Mouse (Mus musculus) brown adipose tissue, adult 24 weeks (tissue): ENCODE measurements around the gene Zfyve9. TPM values are rescaled to one million over a fixed set of nuclear protein-coding genes. Genes with fewer than 3 reads are reported as not detected.
A peak's percentile ranks its signal among the peaks of the same experiment; 100 is the strongest.

Experiments
- H3K27ac ChIP-seq: fragments of 200-500 bp; replicated peaks from 2 replicates; pipeline ENCODE4 v1.5.1; 2012; ENCODE audit warnings: low read depth, mild to moderate bottlenecking, low read length
- H3K4me1 ChIP-seq: fragments of 200-500 bp; 2 replicates; pipeline ENCODE4 v1.6.1; 2012; ENCODE audit warnings: low read length, mixed read lengths; ENCODE audit not compliant: control insufficient read depth, insufficient read depth, insufficient read length
- H3K4me3 ChIP-seq: fragments of 200-500 bp; 2 replicates; pipeline ENCODE4 v1.5.1; 2012; ENCODE audit warnings: low read depth, mild to moderate bottlenecking, low read length, moderate library complexity; ENCODE audit not compliant: insufficient read depth
- polyA plus RNA-seq: library from polyadenylated mRNA; stranded (reverse); fragments of >200 nt; gene quantifications from 2 replicates; pipeline ENCODE4 v1.2.4, GENCODE M21; 2012; ENCODE audit not compliant: missing spikeins, insufficient read depth, insufficient read length

The Zfyve9 gene
- polyA plus RNA-seq, 1 experiment, result 10.3 TPM

DNA sequence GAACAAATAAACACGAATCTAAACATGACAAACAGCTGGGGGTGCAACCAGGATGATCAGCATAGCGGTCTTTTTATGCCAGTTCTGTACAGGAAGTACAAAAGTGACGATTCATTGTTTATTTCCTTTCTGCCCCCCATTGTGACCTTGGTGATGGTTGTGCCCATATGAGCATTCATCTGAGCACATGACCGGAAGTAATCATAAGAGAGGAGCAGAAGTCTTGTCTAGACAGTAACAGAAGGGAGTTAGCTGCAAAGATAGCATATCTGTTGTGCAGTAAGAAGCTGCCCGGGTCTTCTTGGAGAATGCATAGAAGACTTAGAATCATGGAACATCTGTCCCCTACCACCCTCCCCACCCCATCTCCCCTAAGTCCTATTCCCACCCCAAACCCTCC, 141.8 kb downstream of the Zfyve9 start:
- Histone ChIP-seq H3K4me3 (no peak overlapping the region), H3K4me1 (no peaks in the 10 kb centered on the region), H3K27ac (no peak overlapping the region)

DNA sequence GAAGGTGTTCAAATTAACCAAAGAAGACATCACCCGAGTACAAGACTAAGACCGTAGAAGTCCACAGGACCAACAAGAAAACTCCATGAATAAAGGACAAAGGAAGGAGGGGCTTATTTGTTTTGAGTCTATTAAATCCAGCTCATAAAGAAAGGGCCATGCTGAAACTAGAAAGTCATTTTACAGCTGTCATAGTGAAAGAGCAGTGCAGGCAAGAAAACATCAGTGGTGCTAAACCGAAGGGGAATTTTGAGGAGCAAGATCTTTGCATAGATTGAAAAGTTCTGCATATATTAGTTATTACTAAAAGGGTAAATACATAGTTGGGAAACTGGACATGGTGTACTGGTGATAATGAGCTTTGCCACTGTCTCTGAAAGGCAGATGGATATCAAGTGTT, 142.9 kb downstream of the Zfyve9 start:
- H3K4me1 ChIP-seq, result no peaks in the 10 kb centered on the region
- H3K4me3 ChIP-seq, result no peak overlapping the region
- no peak overlapping the region for H3K27ac ChIP-seq

DNA sequence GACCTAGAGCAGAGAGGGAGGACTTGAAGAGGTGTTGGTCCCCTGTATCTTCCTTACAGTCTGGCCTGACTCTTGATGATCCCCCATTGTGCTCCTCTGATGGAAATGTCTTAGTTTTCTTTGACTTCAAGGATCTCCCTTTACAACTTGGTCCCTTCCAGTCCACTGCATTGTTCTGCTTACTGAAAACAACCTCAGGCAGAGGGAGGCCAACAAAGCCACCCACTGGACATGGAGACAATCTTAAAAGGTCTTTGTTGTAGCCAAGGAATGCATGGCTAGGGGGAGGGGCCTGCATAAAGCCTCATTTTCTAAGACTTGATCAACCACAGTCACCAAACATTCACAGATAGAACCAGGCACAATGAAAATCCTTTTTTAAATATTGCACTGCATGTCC, 145.5 kb downstream of the Zfyve9 start:
- H3K27ac ChIP-seq, result no peak overlapping the region
- H3K4me1 ChIP-seq, result no peaks in the 10 kb centered on the region
- no peak overlapping the region for H3K4me3 ChIP-seq

DNA sequence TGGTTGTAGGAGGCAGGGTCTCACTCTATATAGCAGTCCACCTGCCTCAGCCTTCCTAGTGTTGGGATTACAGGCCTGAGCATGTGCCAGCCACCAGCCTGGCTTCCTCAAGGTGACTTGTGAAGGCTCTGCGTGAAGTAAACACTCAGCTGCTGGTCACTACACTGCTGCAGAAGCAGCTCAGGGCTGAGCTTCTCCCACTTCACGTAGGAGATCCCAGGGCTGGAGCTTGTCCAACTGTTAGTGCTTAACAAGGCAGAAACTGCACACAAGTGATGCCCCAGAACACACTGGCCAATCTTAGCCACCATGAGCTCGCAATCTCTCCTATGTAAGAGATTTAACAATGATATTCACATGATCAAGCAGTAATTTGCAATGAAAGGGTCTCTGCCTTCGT, 145.9 kb downstream of the Zfyve9 start:
- Histone ChIP-seq H3K4me1 (no peaks in the 10 kb centered on the region), H3K27ac (no peak overlapping the region), H3K4me3 (no peak overlapping the region)

DNA sequence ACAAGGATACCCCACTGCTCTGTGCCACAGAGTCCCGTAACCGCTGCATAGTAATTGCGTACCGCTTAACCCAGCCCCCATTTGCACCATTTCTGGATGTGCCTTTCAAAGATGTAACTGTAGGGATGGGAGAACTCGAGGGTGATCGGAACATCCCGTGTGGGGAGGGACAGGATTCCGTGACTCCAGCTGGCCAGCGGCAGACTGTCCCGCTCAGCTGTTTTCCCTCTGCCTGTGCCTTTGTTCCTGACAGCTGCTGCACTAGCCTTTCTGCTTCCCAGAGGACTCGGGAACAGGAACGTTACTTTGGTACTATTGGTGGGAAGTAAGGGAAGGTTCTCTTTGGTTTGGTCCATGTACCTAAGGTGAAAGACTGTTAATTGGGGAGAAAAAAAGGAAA, 146.9 kb downstream of the Zfyve9 start:
- no peak overlapping the region for H3K27ac ChIP-seq
- no peak overlapping the region for H3K4me3 ChIP-seq

DNA sequence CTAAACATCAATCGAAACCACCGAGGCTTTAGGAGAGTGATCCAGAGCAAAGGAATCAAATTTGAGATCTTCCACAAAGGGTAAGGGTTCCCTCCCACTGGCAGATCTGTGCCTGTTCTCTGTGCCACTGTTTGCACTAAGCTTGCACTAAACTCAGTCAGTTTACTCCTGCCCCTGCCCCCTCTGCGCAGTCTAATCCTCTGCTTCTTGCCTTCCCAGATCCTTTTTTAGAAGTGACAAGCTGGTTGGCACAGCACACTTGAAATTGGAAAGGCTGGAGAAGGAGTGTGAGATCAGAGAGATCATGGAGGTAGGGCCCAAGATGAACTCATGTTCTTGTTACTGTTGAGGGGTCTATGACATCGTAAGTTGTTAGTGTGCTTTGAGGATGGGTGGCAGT, 149.0 kb downstream of the Zfyve9 start:
- H3K4me1 ChIP-seq, result no peaks in the 10 kb centered on the region
- H3K4me3 ChIP-seq, result no peak overlapping the region
- no peak overlapping the region for H3K27ac ChIP-seq

More for the DNA sequence above, 146.9 kb downstream of the Zfyve9 start:
- no peaks in the 10 kb centered on the region for H3K4me1 ChIP-seq

DNA sequence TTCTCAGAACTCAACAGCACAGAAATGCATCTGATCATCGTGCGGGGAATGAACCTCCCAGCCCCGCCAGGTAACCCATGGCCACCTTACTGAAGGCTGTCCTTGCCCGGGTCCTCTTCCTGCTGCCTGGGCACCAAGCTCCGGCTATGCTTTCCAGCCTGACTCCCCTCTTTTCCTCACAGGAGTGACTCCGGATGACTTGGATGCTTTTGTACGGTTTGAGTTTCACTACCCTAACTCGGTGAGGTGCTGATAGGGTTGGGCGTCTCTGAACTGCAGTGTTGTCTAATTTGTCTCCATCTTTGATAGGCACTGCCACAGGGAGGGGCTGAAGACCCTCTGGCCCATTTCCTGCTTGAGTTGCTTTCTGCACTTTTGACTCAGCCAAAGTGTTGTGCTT, 150.5 kb downstream of the Zfyve9 start:
- Histone ChIP-seq H3K27ac (no peak overlapping the region), H3K4me3 (no peak overlapping the region), H3K4me1 (no peaks in the 10 kb centered on the region)

DNA sequence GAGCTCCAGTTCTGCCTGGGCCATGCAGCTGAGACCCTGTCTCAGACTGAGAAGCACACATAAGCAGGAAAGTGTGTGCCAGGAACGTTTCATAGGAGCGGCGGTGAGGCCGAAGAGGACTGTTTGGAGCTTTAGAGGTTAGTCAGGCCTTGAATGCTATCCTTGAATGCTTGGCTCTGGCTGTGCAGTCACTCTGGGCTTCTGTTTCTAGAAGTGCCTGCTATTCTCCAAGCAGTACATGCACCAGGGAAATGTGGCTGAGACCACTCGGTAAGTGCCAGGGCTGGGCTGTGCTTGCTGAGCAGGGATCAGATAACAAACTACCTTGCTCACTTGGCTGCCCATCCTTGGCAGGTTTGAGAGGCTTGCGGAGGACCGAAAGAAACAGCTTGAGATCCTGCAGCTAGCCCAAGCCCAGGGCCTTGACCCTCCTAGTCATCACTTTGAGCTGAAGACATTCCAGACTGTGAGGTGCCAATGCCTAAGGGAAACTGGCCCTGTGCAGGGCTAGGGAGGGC, 151.2 kb downstream of the Zfyve9 start:
- Histone ChIP-seq H3K27ac (no peak overlapping the region), H3K4me1 (no peaks in the 10 kb centered on the region), H3K4me3 (no peak overlapping the region)

DNA sequence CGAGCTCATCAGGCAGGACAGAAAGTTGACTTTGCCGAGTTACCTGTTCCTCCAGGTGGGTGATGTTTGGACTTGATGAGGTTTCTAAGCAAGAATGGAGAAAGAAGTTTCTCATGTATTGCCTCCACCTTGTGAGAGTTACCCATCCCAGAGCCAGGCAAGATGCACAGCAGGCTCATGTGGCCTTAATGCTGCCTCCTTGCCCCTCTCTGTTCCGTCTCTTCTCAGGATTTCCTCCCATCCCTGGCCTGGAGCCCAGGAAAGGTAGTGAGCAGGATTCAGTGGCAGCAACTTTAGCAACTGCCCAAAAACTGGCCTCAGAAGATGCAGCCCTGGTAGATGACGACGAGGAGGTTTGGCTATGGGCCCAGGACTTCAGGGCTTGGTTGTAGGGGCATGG, 153.5 kb downstream of the Zfyve9 start:
- no peak overlapping the region for H3K27ac ChIP-seq
- no peak overlapping the region for H3K4me3 ChIP-seq
- no peaks in the 10 kb centered on the region for H3K4me1 ChIP-seq

DNA sequence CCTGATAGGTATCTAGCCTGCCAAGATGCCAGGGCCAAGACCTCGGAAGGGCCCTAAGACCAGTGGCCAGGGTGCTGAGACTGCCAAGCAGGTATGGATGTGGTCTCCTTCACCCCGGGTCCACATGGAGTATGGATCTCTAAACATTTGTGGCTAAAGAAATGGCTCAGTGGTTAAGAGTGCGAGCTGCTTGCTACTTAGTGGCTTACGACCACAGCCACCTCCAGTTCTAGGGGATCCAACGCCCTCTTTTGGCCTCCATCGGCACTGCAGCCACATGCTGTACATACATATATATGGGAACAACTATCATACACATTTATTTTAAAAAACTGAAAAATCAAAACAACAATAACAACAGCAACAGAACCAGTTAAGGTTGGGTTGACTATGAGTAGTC, 159.1 kb downstream of the Zfyve9 start:
- no peak overlapping the region; the same call in 1 of the 2 replicates for H3K4me3 ChIP-seq
- no peak overlapping the region for H3K27ac ChIP-seq
- H3K4me1 ChIP-seq, result peaks cover 6% of the 10 kb centered on the region; the same call in 1 of the 2 replicates

DNA sequence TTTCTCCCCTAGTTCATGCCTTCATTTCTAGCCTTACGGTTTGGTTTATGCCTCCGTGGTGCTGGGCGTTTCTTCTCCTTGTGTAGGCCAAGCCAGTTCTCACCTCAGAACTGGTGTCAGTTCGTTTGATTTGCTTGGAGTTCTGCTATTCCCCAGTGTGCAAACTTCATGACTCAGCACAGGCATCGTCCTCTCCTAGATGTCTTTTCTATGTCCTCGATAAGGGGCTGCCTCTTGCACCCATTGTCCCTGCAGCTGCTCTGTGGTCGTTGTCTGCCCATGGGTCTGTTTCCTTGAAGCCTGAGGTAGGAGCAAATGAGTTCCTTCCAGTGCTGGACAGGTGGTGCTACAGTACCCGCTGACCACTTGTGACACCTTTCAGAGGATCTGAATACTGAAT, 160.1 kb downstream of the Zfyve9 start:
- Histone ChIP-seq H3K4me1 (peaks cover 6% of the 10 kb centered on the region; the same call in 1 of the 2 replicates), H3K4me3 (peak overlapping the region; percentile 78), H3K27ac (no peak overlapping the region)

DNA sequence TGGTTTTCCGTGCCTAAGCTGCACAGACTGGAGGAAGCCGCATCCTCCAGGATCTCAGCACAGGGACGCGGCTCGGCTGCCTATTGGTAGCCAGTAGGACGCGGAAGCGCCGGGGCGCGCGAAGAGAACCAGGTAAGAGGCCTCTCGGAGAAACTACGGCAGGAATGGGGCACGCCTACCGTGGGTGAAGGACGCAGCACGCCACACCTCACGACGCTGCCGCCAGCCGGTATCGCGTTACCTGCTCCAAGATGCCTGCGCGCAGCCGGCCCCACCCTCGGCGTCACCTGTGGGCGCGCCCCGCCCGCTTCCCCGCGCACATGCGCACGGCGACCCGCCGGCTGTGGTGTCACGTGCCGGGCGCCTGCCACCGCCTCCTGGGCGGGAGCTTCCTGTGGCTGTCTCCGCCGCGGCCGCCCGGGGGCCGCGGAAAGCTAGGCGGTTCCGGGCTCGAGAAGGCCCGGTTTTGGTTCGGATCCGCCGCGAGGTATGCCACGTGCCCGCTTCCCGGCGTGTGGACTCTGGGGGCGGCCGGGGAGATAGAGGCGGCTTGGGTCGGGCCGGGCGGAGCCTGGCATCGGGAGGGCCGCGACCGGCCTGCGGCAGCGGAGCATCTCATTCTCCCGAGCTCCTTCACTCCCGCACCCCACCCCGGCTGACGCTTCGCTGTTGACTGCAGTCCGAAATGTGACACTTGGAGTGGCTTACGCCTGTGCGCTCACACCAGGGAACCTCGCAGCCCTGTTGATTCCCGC, 160.8 kb downstream of the Zfyve9 start, which contains the start of gene Cc2d1b:
Gene Cc2d1b, plus strand, starts transcription at position 354 of the 755 bp plus-strand sequence.
- H3K4me3 ChIP-seq, result peak within 1 kb of the TSS; percentile 78
- peak within 1 kb of the TSS; percentile 39 for H3K27ac ChIP-seq
- H3K4me1 ChIP-seq, result peaks cover 6% of the 10 kb centered on the region; the same call in 1 of the 2 replicates

DNA sequence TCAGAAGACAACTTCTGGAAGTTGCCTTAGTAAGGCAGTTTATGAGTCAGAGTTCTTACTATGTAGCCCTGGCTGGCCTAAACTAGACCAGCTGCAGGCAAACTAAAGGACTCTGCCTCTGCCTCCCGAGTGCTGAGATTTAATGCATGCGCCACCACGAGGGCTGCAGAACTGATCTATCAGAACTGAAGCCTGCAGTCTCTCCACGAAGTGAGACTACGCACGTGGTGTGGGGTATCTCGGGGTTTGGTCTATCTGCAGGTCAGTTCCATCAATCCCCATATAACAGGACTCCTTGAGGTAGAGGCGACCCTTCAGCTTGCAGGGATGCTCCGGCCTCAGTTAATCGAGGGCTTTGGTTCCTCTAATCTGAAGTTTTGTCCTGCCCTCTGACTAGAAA, 161.4 kb downstream of the Zfyve9 start:
- no peak overlapping the region for H3K27ac ChIP-seq
- peak overlapping the region; percentile 78 for H3K4me3 ChIP-seq
- H3K4me1 ChIP-seq, result peaks cover 6% of the 10 kb centered on the region; the same call in 1 of the 2 replicates

DNA sequence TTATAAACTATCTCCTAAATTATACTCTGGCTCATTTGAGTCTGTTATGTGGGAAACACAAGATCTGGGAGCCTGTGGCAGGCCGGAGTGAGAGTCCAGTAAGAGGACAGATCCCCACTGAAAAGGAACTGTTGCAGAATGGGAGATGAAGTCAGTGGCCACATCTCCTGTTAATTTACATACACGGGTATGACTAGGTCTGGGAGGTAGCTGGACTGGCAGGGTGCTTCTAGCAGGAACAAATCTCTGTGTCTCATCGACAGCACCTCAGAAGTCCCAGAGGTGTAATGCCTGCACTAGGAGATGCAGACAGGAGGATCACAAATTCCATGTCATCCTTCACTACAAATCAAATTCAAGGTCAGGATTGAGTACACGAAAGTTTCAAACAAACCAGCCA, 162.0 kb downstream of the Zfyve9 start:
- H3K4me3 ChIP-seq, result peak overlapping the region; percentile 78; the same call in 1 of the 2 replicates
- no peak overlapping the region for H3K27ac ChIP-seq

DNA sequence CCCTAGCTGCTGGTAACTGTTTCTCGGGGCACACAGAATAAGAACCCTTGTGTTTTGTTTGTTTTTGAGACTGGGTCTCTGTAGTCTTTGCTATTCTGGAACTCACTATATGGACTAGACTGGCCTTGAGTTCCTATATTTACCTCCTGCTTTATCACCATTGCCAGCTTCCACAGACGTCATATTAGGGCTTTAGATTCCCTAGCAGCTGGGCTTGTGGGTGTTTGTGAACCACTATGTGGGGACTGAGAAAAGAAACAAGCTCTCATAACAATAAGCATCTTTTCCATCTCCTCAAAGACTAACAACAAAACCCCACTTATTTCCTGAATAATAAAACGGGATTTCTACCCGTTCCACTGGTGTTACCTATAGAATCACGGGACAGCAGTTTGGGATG, 169.7 kb downstream of the Zfyve9 start:
- no peaks in the 10 kb centered on the region for H3K4me1 ChIP-seq
- no peak overlapping the region for H3K4me3 ChIP-seq
- no peak overlapping the region for H3K27ac ChIP-seq

More for the DNA sequence above, 162.0 kb downstream of the Zfyve9 start:
- H3K4me1 ChIP-seq, result peaks cover 6% of the 10 kb centered on the region; the same call in 1 of the 2 replicates

DNA sequence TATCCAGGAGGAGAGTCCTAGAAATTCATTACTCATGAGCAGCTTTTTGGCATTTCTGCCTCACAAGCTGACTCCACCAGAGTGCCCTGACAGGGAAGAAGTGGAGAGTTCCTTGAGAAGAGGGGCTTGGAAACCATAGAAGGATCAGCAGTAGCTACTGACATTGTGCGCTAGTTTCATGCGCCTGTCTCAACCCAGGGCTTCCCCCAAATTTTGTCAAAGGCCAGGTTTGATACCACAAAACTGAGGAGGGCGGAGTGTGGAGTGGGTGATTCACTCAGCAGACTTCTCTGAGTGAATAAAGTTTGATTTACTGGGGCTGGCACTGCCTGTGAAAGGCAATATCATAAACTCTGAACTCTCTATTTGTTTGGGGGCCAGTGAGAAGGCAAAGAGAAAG, 171.9 kb downstream of the Zfyve9 start:
- Histone ChIP-seq H3K4me1 (no peaks in the 10 kb centered on the region), H3K27ac (no peak overlapping the region), H3K4me3 (no peak overlapping the region)
